Mouse (Mus musculus): ENCODE results near the gene Rpl36.

DNA sequence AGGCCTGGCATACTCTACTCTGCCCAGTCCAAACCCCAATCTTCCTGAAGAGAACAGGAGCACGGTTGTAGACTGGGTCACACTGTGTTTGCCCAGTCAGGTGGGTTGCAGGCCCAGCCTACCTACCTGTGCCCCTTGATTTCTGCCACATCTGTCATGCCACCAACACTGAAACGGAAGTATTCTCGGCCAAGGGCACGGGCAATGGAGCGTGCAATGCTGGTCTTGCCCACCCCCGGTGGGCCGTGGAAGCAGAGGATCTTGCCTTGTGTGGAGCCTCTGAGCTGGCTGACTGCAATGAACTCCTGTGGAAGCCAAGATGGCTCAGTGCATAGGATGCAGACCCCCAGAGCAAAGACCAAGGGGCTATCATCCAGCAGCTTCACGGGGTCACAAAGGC lies 4.4 kb downstream of the Rpl36 start:
- TF ChIP-seq CTCF (IDR thresholded peaks at IDR 0.05; ENCODE audit: low read depth) (no peak), EP300 (IDR thresholded peaks at IDR 0.05; ENCODE audit: low read depth) (no peak)

Data from liver, postnatal 0 days (tissue).